Mouse (Mus musculus) cerebellum, adult 2 months (tissue): ENCODE measurements around the gene Arhgap18.

Experiments used
- CTCF ChIP-seq: fragments of 200-500 bp; IDR thresholded peaks from 2 replicates; pipeline ENCODE4 v1.5.1; 2011; ENCODE audit warnings: low read depth, mild to moderate bottlenecking, control low read depth, low read length, moderate library complexity, borderline replicate concordance; ENCODE audit not compliant: insufficient read depth
- POLR2A ChIP-seq: fragments of 200-500 bp; IDR thresholded peaks from 2 replicates; pipeline ENCODE4 v1.6.1; 2011; ENCODE audit warnings: low read length, control low read depth, borderline replicate concordance; ENCODE audit not compliant: insufficient read depth

DNA sequence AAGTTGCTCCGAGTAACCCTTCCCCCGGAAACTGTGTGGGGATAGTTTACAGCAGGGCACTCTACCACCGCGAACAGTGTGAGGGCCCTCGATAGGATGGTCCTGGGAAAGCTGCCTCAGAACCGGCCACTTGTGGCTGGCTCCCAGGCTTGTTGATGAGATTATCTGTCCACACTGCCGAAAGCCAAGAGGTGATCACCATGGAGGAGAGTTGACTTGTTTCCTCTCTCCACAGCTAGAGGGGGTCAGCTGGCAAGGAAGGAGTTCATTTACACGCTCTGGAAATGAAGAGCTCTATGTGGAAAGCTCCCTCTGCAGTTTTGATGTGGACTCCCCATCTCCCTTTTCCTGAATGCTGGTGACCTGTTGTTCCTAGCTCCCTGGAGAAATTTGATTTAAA is 196.4 kb downstream of the Arhgap18 start:
- TF ChIP-seq POLR2A (no peak), CTCF (no peak)
